Mouse (Mus musculus) liver, embryonic 16.5 days (tissue): ENCODE results near the gene Aldh16a1. TPM values are rescaled to one million over a fixed set of nuclear protein-coding genes. Genes with fewer than 3 reads are reported as not detected.
A peak's percentile ranks its signal among the peaks of the same experiment; 100 is the strongest.
"Not testable (repeated sequence)": the region's sequence is repeated elsewhere in the genome, so short reads cannot be mapped to it uniquely, and the experiment has no call there.

Experiments used
- ATAC-seq: fragments of 200-750 bp; cut with Nextera tagmentation; 2 replicates; pipeline ENCODE4 v1.8.0; 2017; ENCODE audit warnings: low read depth, mild to moderate bottlenecking, moderate number of reproducible peaks, moderate library complexity
- H3K27ac ChIP-seq: fragments of 300-500 bp; sonication (generic); 2 replicates; pipeline ENCODE4 v1.5.1; 2014; ENCODE audit warnings: mild to moderate bottlenecking, low read length
- H3K27me3 ChIP-seq: fragments of 300-500 bp; sonication (generic); 2 replicates; pipeline ENCODE4 v1.6.1; 2014; ENCODE audit warnings: low read depth, low read length, mixed read lengths; ENCODE audit not compliant: control insufficient read depth, insufficient read depth
- H3K36me3 ChIP-seq: fragments of 300-500 bp; sonication (generic); 2 replicates; pipeline ENCODE4 v1.6.1; 2014; ENCODE audit warnings: mild to moderate bottlenecking; ENCODE audit not compliant: control insufficient read depth, insufficient read depth
- H3K4me1 ChIP-seq: fragments of 300-500 bp; sonication (generic); 2 replicates; pipeline ENCODE4 v1.6.1; 2014; ENCODE audit warnings: low read depth, low read length, mixed read lengths; ENCODE audit not compliant: control insufficient read depth
- H3K4me2 ChIP-seq: fragments of 300-500 bp; sonication (generic); 2 replicates; pipeline ENCODE4 v1.6.1; 2014; ENCODE audit warnings: low read depth, low read length, mixed read lengths
- H3K4me3 ChIP-seq: fragments of 300-500 bp; sonication (generic); 2 replicates; pipeline ENCODE4 v1.5.1; 2014; ENCODE audit warnings: low read depth, mild to moderate bottlenecking, low read length
- H3K9ac ChIP-seq: fragments of 300-500 bp; sonication (generic); 2 replicates; pipeline ENCODE4 v1.6.1; 2014; ENCODE audit warnings: low read depth, low read length
- H3K9me3 ChIP-seq: fragments of 300-500 bp; sonication (generic); replicated peaks from 2 replicates; pipeline ENCODE4 v1.6.1; 2016; ENCODE audit warnings: low read length; ENCODE audit not compliant: control insufficient read depth
- WGBS: fragments of 180-500 bp; shearing (Covaris S2); extraction: QIAGEN DNeasy Blood & Tissue Kit; methylation state at CpG from one replicate; pipeline ENCODE4 v1.1.7; 2014; ENCODE audit not compliant: insufficient replicate concordance; 5-methylcytosine and 5-hydroxymethylcytosine counted together
- polyA plus RNA-seq: library from polyadenylated mRNA; unstranded; fragments of >200 nt; fragmentation: Nextera tagmentation; extraction: Ambion mirVana; gene quantifications from 2 replicates; pipeline ENCODE4 v1.2.1, GENCODE M21; 2015

Gene Aldh16a1
- polyA plus RNA-seq, 1 experiment from 2014 or later = 30.0 TPM

DNA sequence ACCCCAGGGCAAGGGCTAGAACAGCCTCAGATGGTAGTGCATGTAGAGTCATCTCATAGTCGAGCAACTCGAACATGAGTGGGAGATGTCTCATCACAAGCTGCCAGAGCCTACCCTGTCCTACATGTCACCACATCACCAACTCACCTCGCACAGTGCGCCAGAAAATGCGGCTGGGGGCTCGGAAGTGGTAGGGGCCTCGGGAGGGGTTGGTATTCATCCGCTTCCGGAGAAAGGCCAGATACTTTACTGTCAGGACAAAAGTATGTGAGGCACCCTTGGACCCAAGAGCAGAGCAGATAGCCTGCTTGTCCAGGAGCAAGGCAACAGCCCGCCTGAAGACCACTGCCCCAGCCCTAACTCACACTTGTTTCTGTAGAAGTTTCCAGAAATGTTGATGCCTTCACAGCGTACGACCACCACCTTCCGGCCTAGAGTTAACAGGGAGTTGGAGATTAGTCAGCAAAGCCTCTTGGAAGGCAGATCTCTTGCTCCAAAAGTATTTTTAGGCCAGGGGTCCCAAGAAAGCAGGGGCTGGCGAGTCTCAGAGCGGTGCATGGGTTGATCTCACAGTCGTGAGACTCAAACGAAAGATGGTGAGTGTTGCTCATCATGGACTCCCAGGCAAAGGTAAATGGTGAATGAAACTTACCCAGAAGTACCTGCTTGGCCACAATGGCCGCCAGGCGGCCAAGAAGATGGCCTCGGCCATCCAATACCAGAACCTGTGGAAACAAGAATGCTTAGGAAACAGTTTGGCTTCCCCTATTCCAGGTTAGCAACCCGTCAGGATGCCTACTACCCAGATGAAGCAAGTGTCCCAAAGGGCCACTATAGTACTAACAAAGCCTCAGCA lies 27.3 kb downstream of the Aldh16a1 start:
- Histone ChIP-seq H3K9ac (peak overlapping the region; percentile 87), H3K4me3 (peak overlapping the region; percentile 81), H3K27ac (peak overlapping the region; percentile 86), H3K27me3 (no peaks in the 10 kb centered on the region), H3K36me3 (peaks cover 30% of the 10 kb centered on the region), H3K4me2 (peak overlapping the region; percentile 84), H3K4me1 (peaks cover 47% of the 10 kb centered on the region), H3K9me3 (no peaks in the 10 kb centered on the region)
- 12% methylated on average over 21 of the region's 21 CpGs for WGBS
- no peak for ATAC-seq

DNA sequence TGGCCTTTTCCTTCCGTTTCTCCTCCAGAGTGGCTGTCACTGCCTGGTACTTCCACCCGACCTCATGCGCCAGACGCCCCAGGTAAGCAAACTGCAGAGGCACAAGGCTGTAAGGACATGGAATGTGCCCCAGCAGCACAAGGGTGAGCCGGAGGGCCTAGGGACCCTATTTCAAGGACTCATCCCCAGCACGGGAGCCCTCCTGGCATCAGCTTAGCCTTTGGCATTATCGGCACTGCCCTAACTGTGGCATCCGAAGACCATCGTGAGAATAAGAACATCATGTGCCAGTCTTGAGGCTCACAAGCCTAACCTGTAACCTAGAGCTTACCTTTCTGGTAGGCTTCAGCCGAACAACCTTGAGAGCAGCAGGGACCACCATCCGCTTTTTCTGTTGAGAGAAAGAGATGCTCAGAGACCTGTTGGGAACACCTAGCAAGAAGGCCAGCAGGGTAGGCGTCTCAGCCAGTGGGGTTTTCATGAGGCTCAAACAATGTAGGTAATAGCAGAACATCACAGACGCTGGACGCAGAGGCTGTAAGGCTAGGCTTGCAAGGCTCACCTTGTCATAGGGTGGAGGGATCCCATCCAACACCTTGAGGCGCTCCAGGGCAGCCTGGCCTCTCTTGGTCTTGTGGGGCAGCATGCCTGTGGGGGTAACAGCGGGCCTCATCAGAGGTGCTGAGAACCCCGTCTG lies 28.1 kb downstream of the Aldh16a1 start:
- WGBS = 58% methylated on average over 17 of the region's 17 CpGs
- peaks cover 37% of the 10 kb centered on the region for H3K36me3 ChIP-seq

GRCm38 (mm10) chr7:45125649-45126048 lies 28.7 kb downstream of the Aldh16a1 start:
- H3K9me3 ChIP-seq, H3K27me3 ChIP-seq, ATAC-seq, H3K9ac ChIP-seq, H3K4me3 ChIP-seq, H3K27ac ChIP-seq: not testable (repeated sequence)
- Histone ChIP-seq H3K36me3 (peaks cover 42% of the 10 kb centered on the region), H3K4me2 (0 out of 2 replicates have a peak overlapping the region, but pooled peaks have one; percentile 0), H3K4me1 (peaks cover 58% of the 10 kb centered on the region)
- WGBS = 66% methylated on average over 5 of the region's 5 CpGs

More for the DNA sequence above, 28.1 kb downstream of the Aldh16a1 start:
- no peak for ATAC-seq
- peak overlapping the region; percentile 84 for H3K4me2 ChIP-seq
- no peaks in the 10 kb centered on the region for H3K9me3 ChIP-seq
- H3K4me3 ChIP-seq = peak overlapping the region; percentile 81
- peak overlapping the region; percentile 87 for H3K9ac ChIP-seq
- peaks cover 54% of the 10 kb centered on the region for H3K4me1 ChIP-seq
- H3K27ac ChIP-seq = peak overlapping the region; percentile 86
- H3K27me3 ChIP-seq = no peaks in the 10 kb centered on the region

DNA sequence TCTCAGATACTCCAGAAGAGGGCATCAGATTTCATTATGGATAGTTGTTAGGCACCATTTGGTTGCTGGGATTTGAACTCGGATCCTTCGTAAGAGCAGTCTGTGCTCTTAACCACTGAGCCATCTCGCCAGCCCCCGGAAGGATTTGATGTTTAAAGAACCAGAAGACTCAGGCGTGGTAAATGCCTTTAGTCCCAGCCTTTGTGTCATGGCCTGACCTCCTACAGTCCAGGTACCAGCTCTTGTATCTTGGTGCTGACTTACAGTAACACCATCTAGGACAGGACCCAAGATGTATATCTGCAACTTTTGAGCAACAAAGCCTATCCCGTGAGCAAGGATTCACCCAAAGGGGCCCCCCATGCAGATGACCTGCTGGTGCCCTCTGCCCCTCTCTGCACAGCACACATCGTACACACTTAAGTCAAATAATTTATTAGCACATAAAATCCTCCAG lies 29.2 kb downstream of the Aldh16a1 start:
- Histone ChIP-seq H3K27ac (peak overlapping the region; percentile 87), H3K4me3 (no peak overlapping the region), H3K27me3 (no peaks in the 10 kb centered on the region), H3K4me1 (peaks cover 56% of the 10 kb centered on the region), H3K9me3 (no peaks in the 10 kb centered on the region), H3K9ac (no peak overlapping the region), H3K36me3 (peaks cover 47% of the 10 kb centered on the region), H3K4me2 (0 out of 2 replicates have a peak overlapping the region, but pooled peaks have one; percentile 0)
- ATAC-seq = no peak
- 24% methylated on average over 7 of the region's 7 CpGs for whole genome bisulfite sequencing

DNA sequence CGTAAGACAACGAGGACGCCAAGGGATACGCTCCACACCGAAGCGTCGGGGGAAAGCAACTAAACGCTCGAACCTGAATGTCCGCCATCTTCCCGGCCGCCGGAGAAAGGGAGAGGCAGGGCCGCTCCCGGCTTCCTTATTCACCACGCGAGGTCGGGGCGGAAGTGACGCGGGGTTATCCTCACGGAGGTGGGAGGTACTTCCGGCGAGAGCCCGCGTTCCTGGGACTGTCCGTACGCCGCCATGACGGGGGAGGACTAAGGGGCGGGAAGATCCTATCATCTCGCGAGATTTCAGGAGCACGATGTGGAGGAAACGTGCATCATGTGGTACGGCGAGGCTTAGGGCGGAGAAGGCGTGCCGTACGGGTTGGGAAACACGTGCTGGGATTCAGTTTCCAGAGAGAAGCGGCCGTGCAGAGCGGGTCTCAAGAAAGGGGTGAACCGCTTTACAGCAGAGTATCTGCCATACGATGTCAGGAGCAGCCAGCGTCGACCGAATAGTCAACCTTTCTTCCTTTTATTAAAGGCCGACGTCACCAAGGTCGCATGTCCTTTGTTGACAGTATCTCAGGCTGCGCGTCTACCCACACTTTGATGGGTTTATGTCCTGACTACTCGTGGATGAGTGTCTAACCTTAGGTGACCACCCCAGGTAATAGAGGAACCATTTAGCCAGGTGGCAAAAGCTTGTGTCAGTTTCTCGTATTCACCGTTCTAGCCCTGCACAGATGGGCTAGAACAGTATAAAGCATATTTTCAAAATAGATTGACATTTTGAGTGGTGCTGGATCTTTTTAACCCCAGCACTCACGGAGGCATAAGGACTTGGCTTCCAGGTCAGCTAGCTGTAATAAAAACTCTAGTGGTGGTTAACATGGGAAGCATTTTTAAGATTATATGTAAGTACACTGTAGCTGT lies 29.9 kb downstream of the Aldh16a1 start, which contains the start of gene Rps11:
TSS of gene Rps11 (minus strand) at position 216 of the 920 bp plus-strand sequence.
- peak within 1 kb of the TSS; percentile 87 for H3K27ac ChIP-seq
- peaks cover 48% of the 10 kb centered on the region for H3K36me3 ChIP-seq
- H3K4me3 ChIP-seq = peak within 1 kb of the TSS; percentile 77
- peaks cover 49% of the 10 kb centered on the region for H3K4me1 ChIP-seq
- peak within 1 kb of the TSS; percentile 79 for H3K9ac ChIP-seq
- no peaks in the 10 kb centered on the region for H3K27me3 ChIP-seq
- peak; percentile 80 for ATAC-seq
- no peaks in the 10 kb centered on the region for H3K9me3 ChIP-seq
- under 1% methylated on average over 59 of the region's 59 CpGs for WGBS
- H3K4me2 ChIP-seq = peak within 1 kb of the TSS; percentile 77

GRCm38 (mm10) chr7:45123186-45123570 lies 31.2 kb downstream of the Aldh16a1 start:
- H3K4me1 ChIP-seq = peaks cover 46% of the 10 kb centered on the region

DNA sequence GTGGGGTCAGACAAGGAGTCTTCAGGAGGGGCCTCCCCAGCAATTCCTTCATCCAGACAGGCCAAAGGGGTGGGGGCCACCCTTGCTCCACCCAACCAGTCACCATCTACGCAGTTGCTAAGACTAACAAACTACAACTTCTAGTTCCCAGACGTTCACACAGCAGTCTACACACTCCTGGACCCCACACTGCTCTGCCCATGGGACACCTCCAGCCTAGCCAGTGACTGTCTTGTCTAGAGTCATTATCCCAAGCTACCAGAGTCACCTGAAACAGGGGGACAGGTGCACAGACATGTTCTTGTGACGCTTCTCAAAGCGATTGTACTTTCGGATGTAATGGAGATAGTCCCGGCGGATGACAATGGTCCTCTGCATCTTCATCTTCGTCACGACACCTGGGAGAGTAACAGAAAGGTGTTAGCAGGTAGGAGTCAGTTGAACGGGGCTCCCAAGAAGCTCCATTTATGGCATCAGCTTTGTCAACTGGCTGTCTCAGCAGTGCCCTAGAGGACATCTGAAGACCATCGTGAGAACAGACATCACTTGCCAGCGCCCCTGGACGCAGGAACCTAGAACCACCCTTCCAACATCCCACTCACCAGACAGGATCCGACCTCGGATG lies 31.7 kb downstream of the Aldh16a1 start:
- ATAC-seq = no peak

More at GRCm38 (mm10) chr7:45123186-45123570, 31.2 kb downstream of the Aldh16a1 start:
- Histone ChIP-seq H3K4me2 (peak overlapping the region; percentile 77), H3K36me3 (peaks cover 48% of the 10 kb centered on the region), H3K9ac (peak overlapping the region; percentile 79), H3K9me3 (no peaks in the 10 kb centered on the region), H3K27me3 (no peaks in the 10 kb centered on the region), H3K4me3 (peak overlapping the region; percentile 77), H3K27ac (no peak overlapping the region)
- WGBS = 7% methylated on average over 12 of the region's 12 CpGs
- no peak for ATAC-seq

GRCm38 (mm10) chr7:45121966-45122365 lies 32.4 kb downstream of the Aldh16a1 start:
- H3K9me3 ChIP-seq = no peaks in the 10 kb centered on the region
- peaks cover 39% of the 10 kb centered on the region for H3K4me1 ChIP-seq
- no peak overlapping the region for H3K9ac ChIP-seq
- H3K4me2 ChIP-seq = no peak overlapping the region
- no peaks in the 10 kb centered on the region for H3K27me3 ChIP-seq
- H3K36me3 ChIP-seq = peaks cover 43% of the 10 kb centered on the region
- ATAC-seq = no peak
- no peak overlapping the region for H3K4me3 ChIP-seq
- no peak overlapping the region for H3K27ac ChIP-seq

More for the DNA sequence above, 31.7 kb downstream of the Aldh16a1 start:
- Histone ChIP-seq H3K27ac (no peak overlapping the region), H3K4me2 (peak overlapping the region; percentile 77), H3K27me3 (no peaks in the 10 kb centered on the region), H3K4me1 (peaks cover 46% of the 10 kb centered on the region), H3K9me3 (no peaks in the 10 kb centered on the region), H3K36me3 (peaks cover 48% of the 10 kb centered on the region), H3K9ac (peak overlapping the region; percentile 79; the same call in 1 of the 2 replicates), H3K4me3 (peak overlapping the region; percentile 77)
- 62% methylated on average over 15 of the region's 15 CpGs for WGBS
